Mouse (Mus musculus) frontal cortex, postnatal 36 days (tissue): ENCODE results near the gene Gm45808.
A peak's percentile ranks its signal among the peaks of the same experiment; 100 is the strongest.
"Not testable (repeated sequence)": the region's sequence is repeated elsewhere in the genome, so short reads cannot be mapped to it uniquely, and the experiment has no call there.

Experiments used
- DNase-seq, 2 experiments: peaks; one replicate each; pipeline ENCODE4 v3.0.0; 2022; ENCODE audit warnings: low spot score in 2 of 2

Gene Gm45808

DNA sequence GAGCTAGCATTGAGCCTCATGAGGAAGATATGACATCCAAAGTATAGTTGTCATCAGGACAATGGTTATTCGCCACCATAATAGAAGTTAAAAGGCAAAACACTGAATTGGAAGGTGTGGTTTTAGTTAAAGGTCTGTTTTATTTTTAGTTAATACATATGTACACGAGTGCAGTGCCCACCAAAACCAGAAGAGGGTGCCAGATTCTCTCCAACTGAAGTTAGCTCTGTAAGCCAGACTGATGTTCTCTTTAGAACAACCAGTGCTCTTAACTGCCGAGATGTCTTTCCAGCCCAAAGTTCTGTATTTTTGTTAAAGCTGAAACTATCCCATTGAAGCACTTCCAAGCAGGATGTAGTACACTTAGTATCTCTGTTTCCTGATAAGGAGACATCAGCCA, 15.7 kb downstream of the Gm45808 start:
- DNase-seq = peak in 1 of 2 experiments; percentile 86

- DNase-seq = no peak
Measured at GRCm38 (mm10) chr7:45467090-45467670, 19.4 kb downstream of the Gm45808 start.

- DNase-seq = peak; percentile 93 to 97
Measured at GRCm38 (mm10) chr7:45466283-45467089, 20.1 kb downstream of the Gm45808 start, which contains the start of gene Bax. Bax (minus strand) TSS chr7:45466898.

- DNase-seq = peak in 1 of 2 experiments; percentile 14
Measured at GRCm38 (mm10) chr7:45465549-45465948, 21.1 kb downstream of the Gm45808 start.

- no peak for DNase-seq
Measured at GRCm38 (mm10) chr7:45465112-45465511, 21.5 kb downstream of the Gm45808 start.

DNA sequence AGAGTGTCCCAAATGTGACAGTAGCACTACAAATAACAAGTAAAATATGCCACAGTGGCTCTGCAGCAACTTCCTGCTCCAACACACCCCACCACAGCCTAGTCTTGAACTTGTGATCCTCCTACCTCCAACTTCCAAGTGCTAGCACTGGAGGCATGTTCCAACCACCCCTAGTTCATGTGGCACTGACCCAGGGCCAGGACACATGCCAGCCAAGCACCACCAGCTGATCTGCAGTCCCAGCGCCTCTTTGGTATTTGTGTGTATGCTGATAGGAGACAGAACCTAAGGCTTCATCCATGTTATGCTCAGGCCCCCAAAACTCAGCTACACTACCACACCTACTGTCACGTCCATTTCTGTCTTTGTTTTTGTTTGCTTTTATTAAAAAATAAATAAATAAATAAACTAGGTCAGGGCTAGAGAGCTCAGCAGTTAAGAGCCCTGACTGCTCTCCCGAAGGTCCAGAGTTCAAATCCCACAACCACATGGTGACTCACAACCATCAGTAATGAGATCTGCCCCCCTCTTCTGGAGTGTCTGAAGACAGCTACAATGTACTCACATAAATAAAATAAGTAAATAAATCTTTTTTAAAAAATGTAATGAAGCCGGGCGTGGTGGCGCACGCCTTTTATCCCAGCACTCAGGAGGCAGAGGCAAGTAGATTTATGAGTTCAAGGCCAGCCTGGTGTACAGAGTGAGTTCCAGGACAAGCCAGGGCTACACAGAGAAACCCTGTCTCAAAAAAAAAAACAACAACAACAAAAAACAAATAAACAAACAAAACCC, 22.4 kb downstream of the Gm45808 start:
- no peak for DNase-seq

GRCm38 (mm10) chr7:45462868-45463267, 23.7 kb downstream of the Gm45808 start:
- not testable (repeated sequence) for DNase-seq

- DNase-seq = no peak
Measured at GRCm38 (mm10) chr7:45462325-45462724, 24.3 kb downstream of the Gm45808 start.

GRCm38 (mm10) chr7:45461781-45462180, 24.8 kb downstream of the Gm45808 start:
- no peak for DNase-seq

DNA sequence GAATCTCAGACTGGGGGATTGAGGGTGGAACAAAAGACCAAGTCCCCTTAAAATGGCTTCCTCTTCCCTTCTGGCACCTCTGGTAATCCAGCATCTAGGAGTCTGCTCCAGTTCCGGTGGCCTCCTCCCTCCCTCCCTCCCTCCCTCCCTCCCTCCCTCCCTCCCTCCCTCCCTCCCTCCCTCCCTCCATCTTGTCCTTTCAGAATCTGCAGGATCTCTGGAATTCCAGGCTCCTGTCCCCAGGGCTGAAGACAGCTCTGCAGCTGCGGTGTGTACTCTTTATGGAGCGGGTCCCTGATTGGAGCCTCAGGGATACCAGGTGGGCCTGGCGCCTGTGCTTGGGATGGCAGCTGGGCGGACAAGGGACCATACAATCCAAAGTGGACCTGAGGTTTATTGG, 25.3 kb downstream of the Gm45808 start:
- no peak for DNase-seq

GRCm38 (mm10) chr7:45460860-45461314, 25.7 kb downstream of the Gm45808 start:
- DNase-seq = peak in 1 of 2 experiments; percentile 24

- DNase-seq = peak in 1 of 2 experiments; percentile 23
Measured at GRCm38 (mm10) chr7:45460377-45460776, 26.2 kb downstream of the Gm45808 start.

- DNase-seq = peak; percentile 93 to 96
Measured at GRCm38 (mm10) chr7:45459564-45460140, 27.0 kb downstream of the Gm45808 start, which contains the start of gene Ftl1. Ftl1 (minus strand) TSS chr7:45459884.

DNA sequence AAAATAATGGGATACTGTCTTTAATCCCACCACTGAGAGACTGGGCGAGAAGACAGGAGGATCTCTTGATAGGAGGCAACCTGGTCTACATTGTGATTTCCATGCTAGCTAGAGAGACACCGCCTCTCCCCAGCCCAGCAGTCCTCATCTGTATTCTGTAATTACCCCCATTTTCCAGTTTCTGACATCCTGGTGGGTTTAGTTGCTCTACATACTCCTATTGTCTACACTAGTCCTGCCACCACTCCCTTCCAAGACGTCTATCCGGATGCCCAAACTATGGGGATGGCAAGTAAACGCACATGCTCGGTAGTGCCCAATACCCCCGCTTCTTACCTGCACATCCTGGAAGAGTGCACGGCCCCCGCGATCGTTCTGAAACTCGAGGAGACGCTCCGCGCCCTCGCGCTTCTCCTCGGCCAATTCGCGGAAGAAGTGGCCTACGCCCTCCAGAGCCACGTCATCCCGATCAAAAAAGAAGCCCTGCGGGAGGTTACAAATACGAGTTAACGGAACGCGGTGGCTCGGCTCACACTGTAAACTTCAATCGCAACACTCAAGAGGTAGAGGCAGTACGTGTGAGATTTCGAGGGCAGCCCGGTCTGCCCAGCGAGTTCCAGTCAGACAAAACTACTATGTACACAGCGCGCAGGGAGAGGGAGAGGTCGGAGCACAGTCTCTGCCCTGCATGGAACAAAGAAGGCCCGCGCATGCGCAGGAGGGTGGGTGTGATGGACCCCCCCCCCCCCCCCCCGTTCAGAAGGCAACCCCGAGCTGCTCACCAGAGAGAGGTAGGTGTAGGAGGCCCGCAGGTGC, 27.7 kb downstream of the Gm45808 start:
- DNase-seq = peak; percentile 65

GRCm38 (mm10) chr7:45457204-45458060, 29.2 kb downstream of the Gm45808 start:
- no peak for DNase-seq

DNA sequence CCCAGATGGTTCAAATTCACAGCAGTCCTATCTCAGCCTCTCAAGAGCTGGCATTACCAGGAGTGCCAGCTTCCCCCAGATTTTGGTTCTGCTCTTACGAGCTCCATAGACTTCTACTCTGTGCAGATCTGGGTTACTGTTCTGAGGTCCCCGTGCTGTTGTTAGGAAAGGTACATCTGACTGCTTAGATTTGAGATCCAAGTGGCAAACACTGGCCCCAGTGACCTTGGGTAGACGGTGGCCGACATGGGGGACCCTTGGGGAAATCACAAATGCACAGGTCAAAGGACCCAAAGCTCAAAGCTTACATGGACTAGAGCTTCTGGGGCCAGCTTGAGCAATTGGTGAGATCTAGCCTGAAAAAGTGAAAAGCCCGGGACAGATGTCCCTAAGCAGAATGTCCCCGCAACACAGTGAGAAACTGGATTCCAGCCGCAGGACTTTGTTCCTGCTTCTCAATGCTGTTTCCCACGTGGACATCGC, 29.8 kb downstream of the Gm45808 start:
- no peak for DNase-seq

DNA sequence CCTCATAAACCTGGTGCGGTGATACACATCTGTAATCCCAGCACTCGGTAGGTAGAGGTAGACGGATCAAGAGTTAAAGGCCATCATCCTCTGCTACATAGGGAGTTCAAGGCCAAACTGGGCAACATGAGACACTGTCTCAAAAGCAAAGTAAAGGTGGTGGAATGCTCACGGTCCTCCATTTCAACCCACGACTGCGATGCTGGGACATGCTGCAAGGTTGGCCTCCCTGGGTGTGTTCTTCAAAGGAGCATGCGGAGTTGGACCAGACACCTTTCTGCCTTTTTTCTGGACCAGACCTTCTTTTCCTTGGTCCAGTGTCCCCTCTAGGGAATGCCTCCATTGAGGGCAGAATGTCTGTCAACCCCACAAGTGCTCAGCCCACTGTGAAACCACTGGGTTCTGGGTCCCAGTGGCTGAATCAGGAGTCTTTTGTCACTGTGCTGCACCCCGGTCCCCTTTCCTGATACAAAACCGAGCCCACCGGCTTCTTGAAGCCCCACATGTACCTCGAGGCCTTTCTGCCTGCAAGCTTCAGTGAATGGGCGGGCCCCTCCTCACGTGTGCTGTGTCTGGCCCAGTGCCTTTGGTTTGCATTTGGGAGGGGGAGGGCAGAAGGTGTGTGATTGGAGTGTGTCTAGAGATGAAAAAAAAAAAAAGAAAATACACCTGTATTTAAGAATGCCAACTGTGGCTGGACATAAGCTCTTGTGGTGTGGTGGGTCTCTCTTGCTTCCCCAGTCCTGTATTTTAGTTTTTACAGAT, 30.5 kb downstream of the Gm45808 start:
- no peak for DNase-seq

DNA sequence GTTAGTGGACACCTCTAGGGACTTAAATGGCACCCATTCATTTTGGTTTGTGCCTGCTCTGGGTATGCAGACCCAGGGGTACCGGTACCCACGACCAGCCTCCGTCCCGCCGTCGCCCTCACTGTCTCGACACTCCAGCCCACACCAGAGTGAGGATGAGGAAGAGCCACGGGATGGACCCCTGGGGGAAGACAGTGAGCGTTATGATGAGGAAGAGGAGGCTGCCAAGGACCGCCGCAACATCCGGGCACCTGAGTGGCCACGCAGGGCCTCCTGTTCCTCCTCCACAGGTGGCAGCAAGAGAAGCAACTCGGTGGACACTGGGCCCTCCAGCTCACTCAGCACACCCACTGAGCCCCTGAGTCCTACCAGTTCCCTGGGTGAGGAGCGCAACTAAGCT, 31.6 kb downstream of the Gm45808 start:
- no peak for DNase-seq
